Mouse (Mus musculus) ES-E14 (cell line): ENCODE measurements around the gene Rex1bd. TPM values are rescaled to one million over a fixed set of nuclear protein-coding genes. Genes with fewer than 3 reads are reported as not detected.

Source experiments
- DNase-seq: peaks from one replicate; pipeline ENCODE4 v3.0.0-alpha.2; 2013; ENCODE audit warnings: low read depth, low spot score
- H3K27ac ChIP-seq: 2 replicates; pipeline ENCODE4 v1.5.1; 2012; ENCODE audit warnings: low read depth, mild to moderate bottlenecking, low read length, moderate library complexity, mixed read lengths; ENCODE audit not compliant: poor library complexity, insufficient read depth, severe bottlenecking
- H3K36me3 ChIP-seq: 2 replicates; pipeline ENCODE4 v1.6.1; 2012; ENCODE audit warnings: mild to moderate bottlenecking, low read length, moderate library complexity, mixed read lengths; ENCODE audit not compliant: control insufficient read depth, poor library complexity, insufficient read depth, severe bottlenecking
- H3K4me1 ChIP-seq, 2 experiments: fragments of 150-350 bp in 1 of 2; sonication (generic) in 1 of 2; 2 replicates each; pipeline ENCODE4 v1.6.1; 2012; ENCODE audit warnings: low read length in 2 of 2, mild to moderate bottlenecking in 1 of 2, mixed read lengths in 1 of 2; ENCODE audit not compliant: control insufficient read depth in 2 of 2, insufficient read depth in 2 of 2, poor library complexity in 1 of 2
- H3K4me3 ChIP-seq, 2 experiments: fragments of 150-350 bp in 1 of 2; sonication (generic) in 1 of 2; 2 replicates each; pipeline ENCODE4 v1.5.1; 2012; ENCODE audit warnings: low read length in 2 of 2, low read depth in 1 of 2, mild to moderate bottlenecking in 1 of 2, mixed read lengths in 1 of 2; ENCODE audit not compliant: insufficient read depth in 1 of 2, poor library complexity in 1 of 2, severe bottlenecking in 1 of 2
- H3K9ac ChIP-seq: 2 replicates; pipeline ENCODE4 v1.6.1; 2012; ENCODE audit warnings: low read depth, mild to moderate bottlenecking, low read length, mixed read lengths; ENCODE audit not compliant: poor library complexity, insufficient read depth, severe bottlenecking
- H3K9me3 ChIP-seq: fragments of 150-350 bp; sonication (generic); 2 replicates; pipeline ENCODE4 v1.6.1; 2012; ENCODE audit warnings: low read depth, mild to moderate bottlenecking, low read length; ENCODE audit not compliant: control insufficient read depth, insufficient read depth
- CHD2 ChIP-seq: IDR thresholded peaks from 2 replicates; pipeline ENCODE4 v1.6.1; 2014; ENCODE audit warnings: mild to moderate bottlenecking, low read depth, low read length, inconsistent platforms
- HCFC1 ChIP-seq: IDR thresholded peaks from 2 replicates; pipeline ENCODE4 v1.6.1; 2012; ENCODE audit warnings: low read length, inconsistent platforms, borderline replicate concordance; ENCODE audit not compliant: insufficient read depth
- MAFK ChIP-seq: IDR thresholded peaks from 2 replicates; pipeline ENCODE4 v1.6.1; 2014; ENCODE audit warnings: mild to moderate bottlenecking, low read depth, low read length, inconsistent platforms; ENCODE audit not compliant: insufficient read depth
- ZC3H11A ChIP-seq: IDR thresholded peaks from 2 replicates; pipeline ENCODE4 v1.6.1; 2012; ENCODE audit warnings: low read depth, mild to moderate bottlenecking, inconsistent platforms, low read length, borderline replicate concordance
- ZNF384 ChIP-seq: IDR thresholded peaks from 2 replicates; pipeline ENCODE4 v1.6.1; 2012; ENCODE audit warnings: low read depth, low read length, inconsistent platforms
- in situ Hi-C, 2 experiments: fragments of 600-800 bp; cut with MboI; formaldehyde crosslinking; loops; one replicate each; pipeline ENCODE4 v1.15.1; 2025; ENCODE audit warnings: low sequenced_read_pairs in 2 of 2, inconsistent platforms in 1 of 2; ENCODE audit not compliant: unreplicated experiment in 2 of 2
- total RNA-seq: library from RNA; depleted of rRNA; stranded (reverse); fragments of 300-350 nt; gene quantifications from 2 replicates; pipeline ENCODE4 v1.2.3, GENCODE M21; 2012

Gene Rex1bd
- total RNA-seq, 1 experiment: 130 TPM

DNA sequence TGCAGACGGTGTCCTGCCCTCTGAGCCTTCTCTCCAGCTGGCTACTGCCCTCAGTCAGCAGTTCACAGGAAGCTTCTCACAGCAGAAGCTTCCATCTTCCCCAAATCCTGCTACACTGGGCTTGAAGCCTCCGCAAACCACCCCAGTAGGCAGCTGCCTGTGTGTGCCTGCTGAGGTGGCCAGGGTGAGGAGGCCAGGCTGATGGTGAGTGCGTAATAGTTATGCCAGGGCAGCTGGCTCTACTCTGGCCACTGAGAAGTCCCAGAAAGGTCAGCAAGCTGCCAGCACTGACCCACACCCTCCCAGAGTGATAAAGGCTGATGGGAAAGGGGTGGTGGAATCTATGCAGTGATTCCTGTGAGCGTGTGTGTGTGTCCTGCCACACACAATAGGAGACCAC, 40.2 kb downstream of the Rex1bd start:
- Histone ChIP-seq H3K27ac (no peak overlapping the region), H3K36me3 (no peaks in the 10 kb centered on the region; the same call in 1 of the 2 replicates), H3K9me3 (no peaks in the 10 kb centered on the region), H3K9ac (no peak overlapping the region), H3K4me1 (peaks cover 3 to 12% of the 10 kb centered on the region in 2 experiments; a peak in 2 of 4 replicates), H3K4me3 (no peak overlapping the region)
- in situ Hi-C loops: no loop called here
- TF ChIP-seq CHD2 (no peak), ZNF384 (no peak), ZC3H11A (no peak), HCFC1 (no peak), MAFK (no peak)
- no peak for DNase-seq

DNA sequence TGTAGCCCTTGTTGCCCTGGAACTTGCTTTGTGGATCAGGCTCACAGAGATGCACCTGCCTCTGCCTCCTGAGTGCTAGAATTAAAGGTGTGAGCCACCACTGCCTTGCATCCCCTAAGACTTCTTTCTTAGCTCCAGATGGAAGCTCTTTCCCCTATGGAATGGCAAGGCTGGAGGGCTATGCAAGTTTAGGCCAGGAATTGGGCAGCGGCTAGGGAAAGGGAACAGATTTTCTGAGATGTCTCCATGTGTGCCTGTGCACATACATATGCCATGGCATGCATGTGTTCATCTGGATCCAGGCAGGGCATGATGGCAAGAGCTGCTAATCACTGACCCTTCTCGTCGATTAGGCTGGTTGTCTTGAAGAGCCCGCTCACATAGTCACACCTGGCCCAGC, 40.9 kb downstream of the Rex1bd start:
- in situ Hi-C loops: no loop called here
- H3K9me3 ChIP-seq: no peaks in the 10 kb centered on the region
- no peak overlapping the region for H3K4me3 ChIP-seq
- TF ChIP-seq ZC3H11A: no peak
- no peak for TF ChIP-seq ZNF384
- no peak for TF ChIP-seq CHD2
- no peak for TF ChIP-seq HCFC1
- TF ChIP-seq MAFK: no peak
- H3K4me1 ChIP-seq: peaks cover 3 to 12% of the 10 kb centered on the region in 2 experiments; a peak in 2 of 4 replicates
- no peaks in the 10 kb centered on the region; the same call in 1 of the 2 replicates for H3K36me3 ChIP-seq
- H3K9ac ChIP-seq: no peak overlapping the region
- DNase-seq: no peak
- no peak overlapping the region for H3K27ac ChIP-seq

DNA sequence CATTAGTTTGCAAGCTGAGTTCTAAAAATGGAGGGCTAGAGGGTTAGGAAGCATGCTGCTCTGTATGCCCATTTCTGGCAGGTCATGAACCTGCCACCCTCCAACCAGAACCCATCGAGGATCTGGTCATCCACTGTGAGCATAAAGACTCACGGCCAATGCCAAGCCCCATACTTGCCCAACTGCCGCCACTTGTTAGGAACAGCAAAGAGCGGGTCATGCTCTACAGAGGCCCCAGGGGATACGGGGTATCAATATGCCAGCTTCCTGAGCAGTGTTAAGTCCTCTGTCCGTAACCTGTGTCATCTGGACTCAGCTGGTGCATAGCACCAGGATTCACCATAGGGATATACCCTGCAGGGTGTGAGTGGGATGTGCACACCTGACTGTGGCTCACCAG, 42.4 kb downstream of the Rex1bd start:
- Histone ChIP-seq H3K27ac (no peak overlapping the region), H3K36me3 (no peaks in the 10 kb centered on the region; the same call in 1 of the 2 replicates), H3K9me3 (no peaks in the 10 kb centered on the region), H3K9ac (no peak overlapping the region), H3K4me1 (peaks cover 3 to 6% of the 10 kb centered on the region in 2 experiments; a peak in 2 of 4 replicates), H3K4me3 (no peak overlapping the region)
- DNase-seq: no peak
- in situ Hi-C loops: no loop called here
- TF ChIP-seq HCFC1 (no peak), CHD2 (no peak), ZNF384 (no peak), MAFK (no peak), ZC3H11A (no peak)

- in situ Hi-C loops: no loop called here
- peaks cover 3 to 6% of the 10 kb centered on the region in 2 experiments; a peak in 2 of 4 replicates for H3K4me1 ChIP-seq
- H3K36me3 ChIP-seq: no peaks in the 10 kb centered on the region; the same call in 1 of the 2 replicates
- TF ChIP-seq HCFC1: no peak
- no peak for TF ChIP-seq MAFK
- no peak for TF ChIP-seq ZNF384
- no peak for TF ChIP-seq CHD2
- no peak for TF ChIP-seq ZC3H11A
- DNase-seq: no peak
- H3K4me3 ChIP-seq: no peak overlapping the region
- no peak overlapping the region for H3K9ac ChIP-seq
- H3K27ac ChIP-seq: no peak overlapping the region
- H3K9me3 ChIP-seq: no peaks in the 10 kb centered on the region
These were observed 43.2 kb downstream of the Rex1bd start for GRCm38 (mm10) chr8:70463306-70463705.

DNA sequence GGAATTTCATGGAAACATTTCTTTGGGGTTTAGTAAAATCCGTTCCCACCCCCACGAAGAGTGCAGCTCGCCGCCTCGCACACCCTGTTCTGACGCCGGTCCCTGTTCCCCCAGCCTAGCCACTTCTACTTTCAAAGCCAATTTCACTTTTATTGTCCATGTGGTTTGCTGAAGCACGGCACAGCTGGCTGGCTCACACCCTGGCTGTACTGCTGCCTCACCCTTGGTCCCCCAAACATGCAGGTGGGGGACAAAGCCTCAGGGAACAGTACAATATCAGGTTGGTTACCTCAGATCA, 44.1 kb downstream of the Rex1bd start:
- Histone ChIP-seq H3K27ac (no peak overlapping the region), H3K36me3 (no peaks in the 10 kb centered on the region; the same call in 1 of the 2 replicates), H3K4me3 (no peak overlapping the region), H3K9ac (no peak overlapping the region), H3K9me3 (no peaks in the 10 kb centered on the region), H3K4me1 (peaks cover 3 to 5% of the 10 kb centered on the region in 2 experiments; a peak in 2 of 4 replicates)
- in situ Hi-C loops: no loop called here
- no peak for DNase-seq
- TF ChIP-seq ZC3H11A (no peak), HCFC1 (no peak), ZNF384 (no peak), MAFK (no peak)
